Mouse (Mus musculus): ENCODE results near the gene Pinlyp. TPM values are rescaled to one million over a fixed set of nuclear protein-coding genes. Genes with fewer than 3 reads are reported as not detected.
A peak's percentile ranks its signal among the peaks of the same experiment; 100 is the strongest.

Pinlyp gene
- not detected in 2 replicates for total RNA-seq (2014; fragmentation: Nextera tagmentation)
- not detected in 2 replicates for total RNA-seq (2017)

DNA sequence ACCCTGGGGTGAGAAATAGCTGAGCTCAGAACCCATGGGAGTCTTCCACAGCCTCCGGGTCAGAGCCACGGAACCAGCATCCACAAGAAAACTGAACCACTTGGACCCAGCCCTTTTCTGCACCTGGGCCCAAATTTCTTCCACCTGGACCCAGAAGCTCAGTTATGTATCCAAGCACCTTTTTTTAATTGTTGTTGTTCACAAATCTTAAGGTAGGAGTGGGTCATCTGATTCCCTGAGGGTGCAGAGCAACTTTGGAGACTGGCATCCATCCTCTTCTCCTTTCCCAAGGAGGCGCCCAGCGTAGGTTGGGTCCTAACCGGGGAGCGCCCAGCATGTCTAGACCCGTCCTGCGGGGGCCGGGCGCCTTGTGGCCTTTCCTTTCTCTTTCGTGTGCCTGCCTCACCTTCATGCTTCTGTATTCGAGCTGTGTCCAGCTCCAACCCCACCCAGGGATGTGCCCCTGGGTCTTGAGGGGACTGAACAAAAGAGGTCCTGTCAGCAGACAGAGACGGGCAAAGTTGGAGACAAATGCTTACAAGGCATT lies at the start of gene Pinlyp, which contains the start of gene Xrcc1:
Gene Pinlyp, minus strand, starts transcription at position 51 of the 547 bp plus-strand sequence.
Gene Xrcc1, plus strand, starts transcription at position 222 of the 547 bp plus-strand sequence.
- no peak for ATAC-seq (replicated peaks; ENCODE audit: poor library complexity, severe bottlenecking)

DNA sequence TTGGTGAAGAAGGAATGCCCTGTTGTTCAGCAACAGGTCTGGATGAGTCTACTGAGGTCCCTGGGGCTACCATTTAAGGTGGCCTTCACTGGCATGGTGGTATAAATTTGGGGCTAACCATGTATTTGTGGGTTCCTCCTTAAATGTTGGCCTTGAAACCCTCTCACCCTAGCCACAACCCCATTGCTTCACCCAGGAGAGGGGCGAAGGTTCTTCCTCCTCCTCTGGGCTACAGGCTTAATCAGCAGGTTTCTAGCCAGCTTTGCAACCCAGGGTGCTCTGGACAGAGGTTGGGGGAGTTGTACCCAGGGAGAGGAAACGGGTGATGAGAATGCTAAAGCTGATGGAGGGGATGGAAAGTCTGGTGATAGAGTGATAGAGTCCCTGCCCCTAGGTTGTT lies 49.5 kb upstream of the Pinlyp start:
- ATAC-seq (replicated peaks; ENCODE audit: poor library complexity, severe bottlenecking) = peak; percentile 75

DNA sequence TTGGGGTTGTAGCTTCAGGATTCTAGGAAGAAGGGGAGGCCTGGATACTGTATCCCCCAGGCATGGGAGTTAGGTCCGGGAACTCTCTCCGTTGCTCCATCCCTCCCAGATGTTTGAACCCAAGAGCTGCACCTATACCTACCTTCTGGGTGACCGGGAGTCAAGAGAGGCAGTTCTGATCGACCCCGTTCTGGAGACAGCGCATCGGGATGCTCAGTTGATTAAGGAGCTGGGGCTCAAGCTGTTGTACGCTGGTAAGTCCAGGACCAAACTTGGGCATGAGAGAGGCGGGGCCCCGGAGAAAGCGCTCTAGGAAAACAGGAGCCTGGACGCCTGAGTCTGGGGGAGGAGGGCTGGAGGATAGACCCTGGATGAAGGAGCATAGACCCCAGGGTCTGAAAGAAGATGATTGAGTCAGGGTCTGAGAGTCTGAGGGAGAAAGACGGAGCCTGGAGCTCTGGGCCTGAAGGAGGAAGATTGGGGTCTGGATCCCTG lies 48.4 kb upstream of the Pinlyp start:
- ATAC-seq (replicated peaks; ENCODE audit: poor library complexity, severe bottlenecking) = no peak

- peak; percentile 70 for ATAC-seq (replicated peaks; ENCODE audit: poor library complexity, severe bottlenecking)
Measured at GRCm38 (mm10) chr7:24593621-24594308, 47.8 kb upstream of the Pinlyp start.

- ATAC-seq (replicated peaks; ENCODE audit: poor library complexity, severe bottlenecking) = no peak
Measured at GRCm38 (mm10) chr7:24592781-24593180, 46.9 kb upstream of the Pinlyp start.

- no peak for ATAC-seq (replicated peaks; ENCODE audit: poor library complexity, severe bottlenecking)
Measured at GRCm38 (mm10) chr7:24592163-24592562, 46.2 kb upstream of the Pinlyp start.

GRCm38 (mm10) chr7:24591735-24592134 lies 45.8 kb upstream of the Pinlyp start:
- no peak for ATAC-seq (replicated peaks; ENCODE audit: poor library complexity, severe bottlenecking)

DNA sequence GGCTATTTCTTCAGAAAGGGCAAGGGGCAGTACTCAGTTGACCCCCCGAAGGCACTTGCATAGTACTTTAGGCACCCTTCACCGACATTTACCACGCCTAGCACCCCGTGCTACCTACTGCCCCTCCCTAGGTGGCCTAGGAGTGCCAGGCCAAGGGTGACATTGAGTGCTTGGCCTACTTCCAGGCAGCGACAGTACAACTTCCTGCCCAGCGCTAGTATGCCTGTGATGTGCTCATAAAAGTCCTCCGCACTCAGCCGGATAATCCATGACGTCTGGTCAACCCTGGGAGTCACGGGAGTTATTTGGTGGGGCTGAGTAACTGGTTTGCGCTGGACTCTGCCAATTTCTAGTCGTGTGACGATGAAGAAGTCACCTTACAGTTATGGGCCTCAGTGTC lies 42.4 kb upstream of the Pinlyp start:
- peak; percentile 30 for ATAC-seq (replicated peaks; ENCODE audit: poor library complexity, severe bottlenecking)

DNA sequence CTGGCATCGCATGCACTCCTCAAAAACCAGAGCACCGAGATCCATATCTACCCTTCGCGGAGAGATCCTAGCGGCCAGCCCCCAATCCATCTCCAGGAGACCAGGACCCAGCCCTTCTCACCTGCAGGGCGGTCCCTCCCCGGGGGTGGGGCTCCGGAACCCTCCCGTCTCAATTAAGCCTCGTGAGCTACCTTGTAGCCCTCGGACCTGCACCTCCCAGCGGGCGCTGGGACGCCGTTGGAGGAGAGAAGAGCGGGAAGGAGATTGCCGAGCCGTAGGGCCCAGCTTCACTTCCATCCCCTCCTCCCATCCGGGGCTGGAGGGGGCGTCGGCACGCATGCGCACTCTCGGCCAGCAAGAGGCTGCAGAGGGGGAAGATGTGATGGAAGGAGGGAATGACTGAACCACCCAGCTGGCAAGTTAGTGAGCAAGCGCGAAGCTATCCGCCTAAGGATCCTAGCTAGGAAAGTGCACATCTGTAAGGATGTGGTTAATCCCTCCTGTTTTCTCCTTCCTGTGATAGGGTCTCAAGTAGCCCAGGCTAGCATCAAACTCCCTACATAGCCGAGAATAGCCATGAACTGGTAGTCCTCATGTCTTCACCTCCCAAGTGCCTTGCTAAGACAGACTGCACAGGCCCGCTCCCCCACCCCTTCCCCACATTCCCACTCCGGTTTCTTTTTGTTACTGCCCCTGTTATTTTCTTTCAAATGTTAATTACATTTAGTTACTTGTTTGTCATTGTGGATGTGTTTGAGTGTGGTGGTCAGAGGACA lies 41.6 kb upstream of the Pinlyp start, which contains the start of the genes Ethe1 and Zfp575:
Gene Ethe1, plus strand, starts transcription at position 214 of the 776 bp plus-strand sequence.
Gene Zfp575, minus strand, starts transcription at position 312 of the 776 bp plus-strand sequence.
- ATAC-seq (replicated peaks; ENCODE audit: poor library complexity, severe bottlenecking) = peak; percentile 61

DNA sequence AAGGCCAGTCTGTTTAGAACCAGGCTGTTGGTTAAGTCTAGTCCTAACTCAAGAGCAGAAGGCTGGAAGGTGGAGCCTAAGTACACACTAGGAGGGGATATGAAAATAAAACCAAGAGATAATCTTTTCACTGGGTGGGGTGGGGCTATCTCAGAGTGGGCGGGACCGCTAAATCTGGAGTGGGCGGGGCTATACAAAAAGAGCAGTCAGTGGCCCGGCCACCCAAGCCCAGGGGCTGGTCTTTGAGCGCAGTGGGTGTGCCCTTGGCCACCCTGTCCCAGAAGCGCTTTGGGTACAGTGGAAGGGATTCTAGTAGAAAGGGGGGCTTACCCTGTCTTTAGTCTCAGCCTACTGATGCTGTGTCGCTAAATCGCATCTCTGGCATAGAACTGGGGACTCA lies 40.9 kb upstream of the Pinlyp start:
- peak; percentile 81 for ATAC-seq (replicated peaks; ENCODE audit: poor library complexity, severe bottlenecking)

GRCm38 (mm10) chr7:24585995-24586394 lies 40.1 kb upstream of the Pinlyp start:
- no peak for ATAC-seq (replicated peaks; ENCODE audit: poor library complexity, severe bottlenecking)

GRCm38 (mm10) chr7:24584876-24585275 lies 39.0 kb upstream of the Pinlyp start:
- no peak for ATAC-seq (replicated peaks; ENCODE audit: poor library complexity, severe bottlenecking)

DNA sequence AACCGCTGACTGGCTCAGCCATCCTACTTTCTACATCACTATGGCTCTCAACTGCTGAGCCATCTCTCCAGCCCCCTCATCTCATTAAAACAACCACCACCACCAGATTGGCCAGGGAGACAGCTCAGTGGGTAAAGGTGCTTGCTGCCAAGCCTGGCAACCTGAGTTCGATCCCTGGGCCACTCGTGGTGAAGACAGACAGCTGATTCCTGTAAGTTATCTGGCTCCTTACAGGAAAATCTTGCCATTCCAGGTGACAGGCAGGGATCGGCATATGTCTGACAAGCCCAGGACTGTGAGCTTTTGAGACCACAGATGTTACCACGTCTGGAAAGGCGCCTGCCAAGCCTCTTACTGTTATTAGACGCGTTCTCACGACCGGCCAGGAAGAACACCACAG lies 31.9 kb upstream of the Pinlyp start:
- no peak for ATAC-seq (replicated peaks; ENCODE audit: poor library complexity, severe bottlenecking)

GRCm38 (mm10) chr7:24574224-24574796 lies 28.4 kb upstream of the Pinlyp start:
- no peak for ATAC-seq (replicated peaks; ENCODE audit: poor library complexity, severe bottlenecking)

DNA sequence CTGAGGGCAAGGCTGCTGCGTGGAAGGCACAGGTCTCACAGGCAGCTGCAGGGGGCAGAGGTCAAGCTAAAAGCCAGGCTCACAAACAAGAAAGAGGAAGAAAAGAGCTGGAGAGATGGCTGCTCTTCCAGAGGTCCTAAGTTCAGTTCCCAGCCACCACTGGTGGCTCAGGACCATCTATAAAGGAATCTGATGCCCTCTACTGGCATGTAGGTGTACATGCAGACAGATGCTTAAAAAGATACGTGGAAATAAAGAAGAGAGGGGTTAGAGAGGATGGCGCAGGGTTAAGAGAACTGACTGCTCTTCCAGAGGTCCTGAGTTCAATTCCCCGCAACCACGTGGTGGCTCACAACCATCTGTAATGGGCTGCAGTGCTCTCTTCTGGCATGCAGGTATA lies 26.5 kb upstream of the Pinlyp start:
- peak; percentile 49 for ATAC-seq (replicated peaks; ENCODE audit: poor library complexity, severe bottlenecking)

DNA sequence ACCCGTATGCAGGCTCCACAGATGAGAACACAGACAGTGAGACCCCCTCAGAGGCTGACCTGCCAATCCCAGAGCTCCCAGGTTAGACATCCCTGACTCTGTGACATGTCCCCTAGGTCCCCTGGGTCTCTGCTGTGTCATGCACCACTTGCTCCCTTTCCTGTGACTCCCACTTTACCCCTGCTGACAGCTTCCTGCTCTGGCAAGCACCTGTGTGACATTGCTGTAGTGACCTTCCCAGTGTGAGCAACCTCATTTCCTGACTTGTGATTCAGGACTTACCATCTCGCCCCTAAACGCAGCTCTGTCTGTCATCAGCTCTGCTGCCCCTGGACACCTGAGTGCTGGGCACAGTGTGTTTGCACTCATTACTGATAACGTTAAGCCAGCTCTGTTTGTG lies 25.2 kb upstream of the Pinlyp start:
- no peak for ATAC-seq (replicated peaks; ENCODE audit: poor library complexity, severe bottlenecking)

DNA sequence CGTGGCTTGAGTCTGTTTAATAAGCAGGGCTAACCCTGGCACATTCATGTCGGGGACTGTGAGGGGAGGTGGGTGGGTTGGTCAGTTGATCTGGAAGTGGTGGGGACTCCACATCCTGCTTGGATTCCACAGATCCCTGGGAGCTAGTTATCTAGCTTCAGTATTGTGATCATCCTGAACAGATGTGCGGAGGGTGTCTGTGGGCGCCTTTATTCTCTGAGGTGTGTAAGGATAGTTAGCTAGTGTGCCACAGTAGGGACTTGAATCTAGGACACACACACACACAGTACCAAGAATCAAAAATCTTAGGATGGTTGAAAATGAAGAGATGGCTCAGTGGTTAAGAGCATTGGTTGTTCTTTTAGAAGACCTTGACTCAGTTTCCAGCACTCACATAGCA lies 22.6 kb upstream of the Pinlyp start:
- no peak for ATAC-seq (replicated peaks; ENCODE audit: poor library complexity, severe bottlenecking)

- ATAC-seq (replicated peaks; ENCODE audit: poor library complexity, severe bottlenecking) = no peak
Measured at GRCm38 (mm10) chr7:24566206-24566605, 20.3 kb upstream of the Pinlyp start.

DNA sequence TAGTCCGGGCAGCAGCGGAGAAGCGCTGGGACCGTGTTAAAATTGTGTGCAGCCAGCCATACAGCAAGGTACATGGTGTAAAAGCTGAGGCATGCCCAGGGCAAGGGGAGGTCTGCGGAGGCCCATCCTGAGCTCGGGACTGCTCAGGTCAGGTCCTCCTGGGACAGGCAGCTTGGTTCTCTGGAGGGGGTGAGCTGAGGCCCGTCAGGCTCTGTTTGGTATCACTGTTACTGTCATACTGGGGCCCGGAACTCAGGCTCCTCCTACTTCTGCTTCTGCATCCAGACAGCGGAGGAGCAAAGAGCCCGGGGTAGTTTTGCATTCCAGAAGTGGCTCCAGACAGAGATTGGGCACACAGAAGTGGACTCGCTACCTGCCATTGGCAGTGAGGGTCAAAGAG lies 19.7 kb upstream of the Pinlyp start:
- no peak for ATAC-seq (replicated peaks; ENCODE audit: poor library complexity, severe bottlenecking)

DNA sequence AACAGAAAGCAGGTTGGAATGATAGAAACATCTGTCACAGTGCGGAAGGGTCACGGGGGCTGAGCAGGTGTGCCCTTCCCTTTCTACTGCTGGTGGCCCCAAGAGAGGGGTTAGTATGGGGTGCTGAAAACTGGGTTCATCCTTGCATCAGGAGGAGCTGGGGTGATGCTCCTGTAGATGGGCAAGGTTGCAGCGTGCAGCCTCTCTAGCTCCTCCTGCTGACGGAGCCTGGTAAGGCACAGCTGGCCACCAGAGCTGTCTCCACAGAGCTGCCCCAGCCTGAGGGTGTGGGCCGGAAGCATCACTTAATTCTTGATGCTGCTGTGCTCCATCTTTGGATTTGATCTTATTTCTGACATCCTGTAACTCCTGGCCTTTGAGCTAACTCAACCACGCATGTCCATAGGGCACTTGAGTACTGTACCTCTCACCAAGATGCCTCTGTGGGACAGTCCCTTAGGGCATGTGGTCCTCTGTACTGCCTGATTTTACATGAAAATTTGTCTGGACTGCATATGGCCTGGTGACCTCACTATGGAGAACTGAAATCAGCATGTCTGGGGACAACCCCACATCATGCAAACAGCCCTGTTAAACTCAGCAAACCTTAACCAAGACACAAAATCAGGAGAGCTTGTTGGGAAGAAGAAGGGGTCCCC lies 18.8 kb upstream of the Pinlyp start:
- ATAC-seq (replicated peaks; ENCODE audit: poor library complexity, severe bottlenecking) = peak; percentile 91
